Mouse (Mus musculus): ENCODE data around the gene Inhbe.

DNA sequence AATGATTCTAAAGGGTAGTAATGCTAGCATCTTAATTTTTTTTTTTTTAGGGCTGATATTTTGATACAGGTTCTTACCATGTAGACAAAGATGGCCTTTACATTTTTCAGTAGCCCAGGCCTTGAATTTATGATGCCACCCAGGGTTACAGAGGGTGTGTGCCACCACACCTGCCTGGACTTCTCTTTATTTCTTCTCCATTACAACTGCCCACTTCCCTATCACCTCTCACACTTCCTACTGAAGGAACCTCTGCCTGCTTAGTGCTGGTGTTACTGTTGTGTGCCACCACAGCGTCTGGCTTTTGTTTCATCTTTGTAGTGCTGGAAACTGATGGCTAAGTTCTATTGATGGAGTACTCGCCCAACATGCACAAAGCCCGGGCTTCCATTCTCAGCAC, 6.5 kb upstream of the Inhbe start:
- TF ChIP-seq CTCF (conservative IDR thresholded peaks at IDR 0.05; ENCODE audit: low read length) (no peak), NANOG (IDR thresholded peaks at IDR 0.05; ENCODE audit: borderline replicate concordance, low read length) (no peak)

Measured in E14TG2a.4 (cell line).